Mouse (Mus musculus) neural tube, embryonic 13.5 days (tissue): ENCODE results near the gene Igfbp6. TPM values are rescaled to one million over a fixed set of nuclear protein-coding genes. Genes with fewer than 3 reads are reported as not detected.

Experiments used
- ATAC-seq: fragments of 200-750 bp; cut with Nextera tagmentation; 2 replicates; pipeline ENCODE4 v1.8.0; 2017; ENCODE audit warnings: low read depth, mild to moderate bottlenecking, moderate TSS enrichment, moderate library complexity
- H3K27ac ChIP-seq: fragments of 300-500 bp; sonication (generic); replicated peaks from 2 replicates; pipeline ENCODE4 v1.5.1; 2015; ENCODE audit warnings: moderate library complexity, mild to moderate bottlenecking, inconsistent platforms
- H3K27me3 ChIP-seq: fragments of 300-500 bp; sonication (generic); 2 replicates; pipeline ENCODE4 v1.6.1; 2015; ENCODE audit warnings: mild to moderate bottlenecking, inconsistent platforms
- H3K36me3 ChIP-seq: fragments of 300-500 bp; sonication (generic); 2 replicates; pipeline ENCODE4 v1.6.1; 2015; ENCODE audit warnings: mild to moderate bottlenecking, inconsistent platforms
- H3K4me1 ChIP-seq: fragments of 300-500 bp; sonication (generic); replicated peaks from 2 replicates; pipeline ENCODE4 v1.6.1; 2015; ENCODE audit warnings: inconsistent platforms
- H3K4me2 ChIP-seq: fragments of 300-500 bp; sonication (generic); 2 replicates; pipeline ENCODE4 v1.6.1; 2015; ENCODE audit warnings: inconsistent platforms, mild to moderate bottlenecking, moderate library complexity
- H3K4me3 ChIP-seq: fragments of 300-500 bp; sonication (generic); 2 replicates; pipeline ENCODE4 v1.5.1; 2015; ENCODE audit warnings: mild to moderate bottlenecking, inconsistent platforms
- H3K9ac ChIP-seq: fragments of 300-500 bp; sonication (generic); 2 replicates; pipeline ENCODE4 v1.6.1; 2015; ENCODE audit warnings: moderate library complexity, mild to moderate bottlenecking, inconsistent platforms
- H3K9me3 ChIP-seq: fragments of 300-500 bp; sonication (generic); 2 replicates; pipeline ENCODE4 v1.6.1; 2016; ENCODE audit warnings: inconsistent platforms
- WGBS: fragments of 180-500 bp; shearing (Covaris S2); methylation state at CpG from one replicate; pipeline ENCODE4 v1.1.7; 2015; 5-methylcytosine and 5-hydroxymethylcytosine counted together
- polyA plus RNA-seq: library from polyadenylated mRNA; unstranded; fragments of >200 nt; fragmentation: Nextera tagmentation; extraction: Ambion mirVana; gene quantifications from 2 replicates; pipeline ENCODE4 v1.2.1, GENCODE M21; 2015

Igfbp6 gene
- polyA plus RNA-seq, 1 experiment from 2014 or later = 1.2 TPM

DNA sequence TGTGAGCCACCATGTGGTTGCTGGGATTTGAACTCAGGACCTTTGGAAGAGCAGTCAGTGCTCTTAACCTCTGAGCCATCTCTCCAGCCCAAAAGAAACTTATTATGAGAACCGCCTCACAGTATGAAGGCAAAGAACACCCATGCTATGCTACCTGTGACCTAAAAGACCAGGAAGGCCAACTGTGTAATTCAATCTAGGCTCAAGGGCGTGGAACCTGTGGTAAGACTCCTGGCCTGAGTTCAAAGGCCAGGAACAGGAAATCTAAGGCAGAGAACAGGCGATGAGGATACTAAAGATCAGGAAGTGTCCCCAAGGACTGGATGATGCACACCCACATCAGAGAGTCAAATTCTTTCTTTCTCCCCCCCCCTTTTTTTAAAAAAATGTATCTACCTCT lies 29.4 kb downstream of the Igfbp6 start:
- Histone ChIP-seq H3K9me3 (no peaks in the 10 kb centered on the region), H3K4me2 (no peak overlapping the region), H3K36me3 (peaks cover 10% of the 10 kb centered on the region), H3K4me3 (no peak overlapping the region), H3K27ac (no peak overlapping the region), H3K4me1 (no peaks in the 10 kb centered on the region), H3K9ac (no peak overlapping the region), H3K27me3 (no peaks in the 10 kb centered on the region)
- 84% methylated on average over 3 of the region's 3 CpGs for WGBS
- no peak for ATAC-seq

DNA sequence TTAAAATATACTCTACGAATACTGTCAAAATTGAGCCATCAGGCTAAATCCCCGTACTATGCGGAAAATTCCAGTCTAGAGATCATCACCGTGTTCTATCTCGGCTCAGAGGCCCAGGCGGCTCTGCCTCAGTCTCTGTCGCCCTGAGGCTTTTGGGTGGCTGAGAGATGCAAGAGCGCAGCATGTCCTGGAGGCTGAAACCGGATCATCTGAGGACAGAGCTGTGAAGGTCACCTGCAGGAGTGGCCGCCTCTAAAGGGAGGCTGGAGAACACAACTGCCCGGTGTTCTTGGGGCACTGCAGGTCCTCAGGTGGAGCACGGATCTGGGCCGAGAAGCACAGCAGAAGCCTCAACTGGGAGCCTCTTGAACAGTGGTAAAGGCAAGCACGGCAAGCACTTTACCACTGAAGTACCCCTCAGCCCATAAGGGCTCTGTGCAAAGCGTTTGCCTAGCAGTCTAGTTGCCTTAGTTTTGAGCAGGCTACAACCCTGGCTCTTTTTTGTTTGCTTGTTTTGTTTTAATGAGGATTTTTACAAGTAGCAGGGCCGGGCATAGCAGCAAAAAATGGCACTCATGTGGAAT lies 31.7 kb downstream of the Igfbp6 start:
- Histone ChIP-seq H3K27ac (no peak overlapping the region), H3K9ac (no peak overlapping the region), H3K4me3 (no peak overlapping the region), H3K27me3 (no peaks in the 10 kb centered on the region), H3K9me3 (no peaks in the 10 kb centered on the region), H3K4me2 (no peak overlapping the region), H3K4me1 (no peaks in the 10 kb centered on the region), H3K36me3 (peaks cover 13% of the 10 kb centered on the region)
- no peak for ATAC-seq
- WGBS = 90% methylated on average over 16 of the region's 16 CpGs

DNA sequence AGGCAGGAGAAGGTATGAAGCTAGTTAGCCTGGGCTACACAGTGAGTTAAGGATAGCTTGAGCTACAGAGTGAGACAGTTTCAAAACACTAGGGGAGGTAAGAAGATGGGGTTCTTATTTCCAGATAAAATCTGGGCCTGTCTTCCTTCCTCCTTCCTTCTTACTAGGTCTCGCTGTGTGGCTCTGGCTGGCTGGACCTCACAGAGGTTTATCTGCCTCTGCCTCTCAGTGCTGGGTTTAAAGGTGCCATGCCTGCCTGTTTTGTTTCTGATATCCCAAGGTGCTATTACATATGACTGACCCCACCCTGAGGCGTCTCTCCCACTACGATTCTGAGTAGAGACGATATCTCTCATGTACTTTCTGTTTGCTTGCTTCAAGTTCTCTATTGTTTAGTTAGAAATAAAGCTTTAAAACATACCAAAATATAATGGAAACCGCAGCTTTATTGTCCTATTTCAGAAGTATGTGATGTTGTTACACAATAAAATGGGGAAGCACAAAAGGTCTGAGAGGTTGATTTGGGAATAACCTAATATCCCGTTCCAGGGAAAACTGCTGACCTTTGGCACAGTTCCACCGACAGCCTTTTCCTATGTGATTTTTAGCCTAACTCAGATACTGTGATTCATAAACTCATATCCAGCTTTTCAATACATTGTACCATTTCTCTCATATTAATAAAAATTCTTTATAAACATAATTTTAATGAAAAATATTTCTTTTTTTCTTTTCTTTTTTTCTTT lies 32.6 kb downstream of the Igfbp6 start:
- Histone ChIP-seq H3K4me2 (no peak overlapping the region), H3K4me1 (no peaks in the 10 kb centered on the region), H3K27ac (no peak overlapping the region), H3K36me3 (peaks cover 13% of the 10 kb centered on the region), H3K27me3 (no peaks in the 10 kb centered on the region), H3K9me3 (no peaks in the 10 kb centered on the region), H3K9ac (no peak overlapping the region), H3K4me3 (no peak overlapping the region)
- ATAC-seq = no peak
- WGBS = 89% methylated on average over 7 of the region's 7 CpGs

DNA sequence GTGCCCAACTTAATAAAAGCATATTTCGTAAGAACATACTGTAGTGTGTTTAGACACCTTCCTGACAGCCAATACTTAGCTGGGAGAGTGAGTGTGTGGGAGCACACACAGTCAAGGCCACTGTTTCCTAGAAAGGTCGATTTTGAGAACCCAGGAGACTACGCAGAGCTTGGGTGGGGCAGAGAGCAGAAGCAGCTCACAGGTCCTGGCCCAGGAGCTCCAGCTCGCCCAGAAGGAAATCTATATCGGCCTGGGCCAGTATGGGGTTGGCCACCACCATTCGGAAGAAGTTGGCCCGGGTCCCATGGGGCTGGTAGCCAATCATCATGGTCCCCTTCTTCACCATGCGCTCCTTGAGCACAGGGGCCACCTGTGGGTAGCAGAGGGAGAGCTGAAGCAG lies 33.3 kb downstream of the Igfbp6 start:
- 87% methylated on average over 8 of the region's 8 CpGs for WGBS
- Histone ChIP-seq H3K36me3 (peaks cover 13% of the 10 kb centered on the region), H3K4me3 (no peak overlapping the region), H3K4me2 (no peak overlapping the region), H3K27ac (no peak overlapping the region), H3K9me3 (no peaks in the 10 kb centered on the region), H3K27me3 (no peaks in the 10 kb centered on the region), H3K9ac (no peak overlapping the region), H3K4me1 (no peaks in the 10 kb centered on the region)
- no peak for ATAC-seq

DNA sequence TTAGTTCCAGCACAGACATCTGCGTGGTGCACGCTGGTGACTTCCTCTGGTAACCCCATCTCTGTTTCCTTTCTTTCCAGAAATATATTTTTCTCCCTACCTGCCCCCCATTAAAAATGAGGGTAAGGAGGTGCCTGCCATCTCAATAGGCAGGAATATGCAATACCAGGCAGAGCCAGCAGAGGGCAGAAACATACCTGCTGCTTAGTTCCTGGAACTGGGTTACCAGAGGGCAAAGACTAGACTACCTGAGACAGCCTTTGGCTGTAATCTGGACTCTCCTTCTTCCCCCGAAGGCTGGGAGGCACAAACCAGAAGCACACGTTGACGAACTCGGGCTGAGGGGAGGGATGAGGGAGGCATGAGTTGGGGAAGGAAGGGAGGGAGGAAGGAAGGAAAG lies 34.1 kb downstream of the Igfbp6 start:
- Histone ChIP-seq H3K9ac (no peak overlapping the region), H3K9me3 (no peaks in the 10 kb centered on the region), H3K4me2 (no peak overlapping the region), H3K4me3 (no peak overlapping the region), H3K36me3 (peaks cover 16% of the 10 kb centered on the region), H3K27ac (no peak overlapping the region), H3K27me3 (no peaks in the 10 kb centered on the region), H3K4me1 (no peaks in the 10 kb centered on the region)
- 0 out of 2 replicates have a peak, but pooled peaks have one; percentile 32 for ATAC-seq
- WGBS = 22% methylated on average over 6 of the region's 6 CpGs

DNA sequence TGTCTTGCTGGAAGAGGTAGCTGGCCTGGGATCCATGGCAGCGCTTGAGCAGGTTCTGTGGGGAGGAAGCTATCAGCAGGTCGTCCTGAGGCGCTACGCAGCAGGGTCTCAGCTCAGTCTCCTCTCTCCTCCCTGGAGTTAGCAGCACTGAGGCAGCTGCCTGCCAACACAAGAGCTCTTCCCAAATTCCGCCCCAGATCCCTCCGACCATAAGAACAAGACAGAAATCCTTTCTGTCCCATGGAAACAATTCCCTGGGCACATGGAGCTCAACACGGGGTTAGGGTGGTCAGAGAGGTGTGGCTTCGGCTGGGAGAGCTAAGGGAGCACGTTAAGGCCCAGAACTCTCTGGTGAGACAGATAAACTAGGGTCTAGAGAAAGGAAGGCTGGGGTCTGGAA lies 34.9 kb downstream of the Igfbp6 start:
- Histone ChIP-seq H3K27ac (no peak overlapping the region), H3K36me3 (peaks cover 21% of the 10 kb centered on the region), H3K27me3 (no peaks in the 10 kb centered on the region), H3K4me1 (no peaks in the 10 kb centered on the region), H3K4me2 (no peak overlapping the region), H3K9me3 (no peaks in the 10 kb centered on the region), H3K4me3 (no peak overlapping the region), H3K9ac (no peak overlapping the region)
- no peak for ATAC-seq
- WGBS = 78% methylated on average over 9 of the region's 9 CpGs

DNA sequence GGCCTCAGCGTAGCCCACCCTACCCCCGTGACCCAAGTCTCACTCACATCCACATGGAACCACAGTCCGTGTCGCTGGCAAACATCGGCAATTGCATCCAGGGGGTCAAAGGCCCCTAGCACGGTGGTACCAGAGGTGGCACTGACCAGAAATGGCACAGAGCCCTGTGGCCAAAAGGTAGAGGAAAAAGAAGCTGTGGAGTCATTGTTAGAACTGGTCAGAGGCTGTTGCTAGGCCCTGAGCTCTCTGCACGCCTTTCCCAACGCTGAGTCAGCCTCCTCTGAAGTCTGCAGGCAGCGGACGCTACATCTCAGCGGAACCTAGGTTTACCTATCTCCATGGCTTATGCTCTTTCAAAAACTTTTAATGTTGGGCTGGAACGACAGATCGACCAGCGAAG lies 35.8 kb downstream of the Igfbp6 start:
- no peak overlapping the region for H3K9ac ChIP-seq
- no peak overlapping the region for H3K27ac ChIP-seq
- H3K4me1 ChIP-seq = no peaks in the 10 kb centered on the region
- no peak for ATAC-seq
- H3K4me3 ChIP-seq = no peak overlapping the region
- H3K9me3 ChIP-seq = no peaks in the 10 kb centered on the region
- H3K36me3 ChIP-seq = peaks cover 26% of the 10 kb centered on the region
- H3K4me2 ChIP-seq = no peak overlapping the region
- WGBS = 89% methylated on average over 14 of the region's 14 CpGs
- H3K27me3 ChIP-seq = no peaks in the 10 kb centered on the region

DNA sequence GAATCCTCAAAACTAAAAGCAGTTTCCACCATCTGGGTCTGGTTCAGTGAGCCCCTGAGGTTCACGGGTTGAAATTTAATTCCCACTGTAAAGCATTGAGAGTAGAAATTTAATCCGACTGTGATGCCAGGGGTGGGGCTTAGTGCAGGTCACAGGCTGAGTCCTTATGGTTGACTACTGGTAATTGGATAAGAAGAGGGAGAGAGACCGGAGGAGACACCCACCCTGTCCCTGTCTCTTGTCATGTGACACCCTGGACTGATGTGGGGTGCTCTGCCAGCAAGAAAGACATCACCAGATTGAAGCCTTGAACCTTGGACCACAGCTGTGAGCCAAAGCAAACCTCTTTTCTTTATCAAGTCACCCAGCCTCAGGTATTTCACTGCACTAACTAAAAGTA lies 38.9 kb downstream of the Igfbp6 start:
- Histone ChIP-seq H3K4me2 (no peak overlapping the region), H3K9me3 (no peaks in the 10 kb centered on the region), H3K27me3 (no peaks in the 10 kb centered on the region), H3K4me3 (no peak overlapping the region), H3K9ac (no peak overlapping the region), H3K4me1 (no peaks in the 10 kb centered on the region), H3K27ac (no peak overlapping the region), H3K36me3 (peaks cover 27% of the 10 kb centered on the region)
- 85% methylated on average over 3 of the region's 3 CpGs for WGBS
- ATAC-seq = no peak

DNA sequence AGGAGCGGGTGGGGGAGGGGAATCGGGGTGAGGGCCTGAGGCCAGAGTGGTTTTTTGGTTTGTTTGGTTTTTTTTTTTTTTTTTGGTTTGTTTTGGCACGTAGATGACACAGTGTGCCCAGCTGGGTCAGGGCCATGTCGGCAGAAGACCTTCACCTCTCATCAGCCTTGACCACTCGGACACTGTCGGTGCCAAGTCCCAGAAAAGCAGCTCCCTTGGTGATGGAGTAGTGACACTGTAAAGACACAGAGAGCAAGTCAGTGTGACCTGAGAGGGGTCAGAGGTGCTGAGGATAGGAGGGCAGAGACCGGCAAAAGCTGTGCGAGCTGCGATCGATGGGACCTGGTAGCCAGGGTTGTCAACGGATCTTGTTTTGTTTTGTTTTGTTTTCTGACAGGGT lies 42.1 kb downstream of the Igfbp6 start:
- no peaks in the 10 kb centered on the region for H3K9me3 ChIP-seq
- no peak overlapping the region for H3K9ac ChIP-seq
- ATAC-seq = no peak
- H3K27ac ChIP-seq = no peak overlapping the region
- H3K27me3 ChIP-seq = no peaks in the 10 kb centered on the region
- 87% methylated on average over 11 of the region's 11 CpGs for WGBS
- H3K4me1 ChIP-seq = no peaks in the 10 kb centered on the region
- no peak overlapping the region for H3K4me2 ChIP-seq
- H3K4me3 ChIP-seq = no peak overlapping the region
- H3K36me3 ChIP-seq = peaks cover 24% of the 10 kb centered on the region

DNA sequence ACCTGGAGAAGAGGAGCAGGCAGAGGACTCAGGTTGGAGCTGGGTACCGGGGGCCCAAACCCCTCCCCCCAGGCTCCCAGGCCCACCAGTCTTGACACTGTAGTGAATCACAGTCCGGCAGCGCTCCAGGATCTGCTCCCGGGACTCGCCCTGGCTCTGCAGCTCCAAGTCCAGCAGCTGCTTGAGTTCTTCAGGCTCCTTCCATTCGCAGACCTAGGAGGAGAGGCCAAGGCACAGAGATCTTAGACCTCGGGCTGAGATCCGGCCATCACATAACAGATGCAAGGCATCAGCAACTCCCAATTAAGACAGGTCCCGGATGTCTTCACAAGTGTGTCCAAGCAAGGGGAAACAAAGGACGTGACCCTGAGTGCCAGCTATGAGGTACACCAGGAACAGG lies 43.9 kb downstream of the Igfbp6 start:
- Histone ChIP-seq H3K4me3 (no peak overlapping the region), H3K27ac (no peak overlapping the region), H3K9me3 (no peaks in the 10 kb centered on the region), H3K36me3 (peaks cover 22% of the 10 kb centered on the region), H3K27me3 (no peaks in the 10 kb centered on the region), H3K4me2 (no peak overlapping the region), H3K4me1 (no peaks in the 10 kb centered on the region), H3K9ac (no peak overlapping the region)
- ATAC-seq = no peak
- WGBS = 90% methylated on average over 10 of the region's 10 CpGs

DNA sequence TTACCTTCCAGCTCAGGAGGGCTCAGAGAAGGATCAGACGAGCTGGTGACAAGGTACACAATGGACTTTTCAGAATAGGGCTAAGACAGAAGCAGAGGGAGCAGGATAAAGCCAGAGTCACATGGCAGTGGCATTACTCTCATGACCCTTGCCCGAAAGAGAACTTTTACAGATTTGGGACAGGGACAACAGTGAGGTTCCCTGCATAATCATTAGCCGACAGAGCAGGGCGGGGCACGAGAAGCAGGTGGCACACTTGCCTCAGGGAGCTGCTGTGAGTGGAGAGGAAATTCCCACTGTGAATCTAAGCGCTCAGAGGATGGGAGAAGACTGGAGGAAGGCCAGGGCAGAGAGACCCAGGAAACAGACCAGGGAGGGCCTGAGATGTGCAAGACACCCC lies 44.7 kb downstream of the Igfbp6 start:
- no peaks in the 10 kb centered on the region for H3K4me1 ChIP-seq
- ATAC-seq = no peak
- H3K4me3 ChIP-seq = no peak overlapping the region
- no peak overlapping the region for H3K4me2 ChIP-seq
- 59% methylated on average over 6 of the region's 6 CpGs for WGBS
- H3K9me3 ChIP-seq = no peaks in the 10 kb centered on the region
- H3K9ac ChIP-seq = no peak overlapping the region
- no peak overlapping the region for H3K27ac ChIP-seq
- H3K27me3 ChIP-seq = no peaks in the 10 kb centered on the region
- peaks cover 18% of the 10 kb centered on the region for H3K36me3 ChIP-seq

DNA sequence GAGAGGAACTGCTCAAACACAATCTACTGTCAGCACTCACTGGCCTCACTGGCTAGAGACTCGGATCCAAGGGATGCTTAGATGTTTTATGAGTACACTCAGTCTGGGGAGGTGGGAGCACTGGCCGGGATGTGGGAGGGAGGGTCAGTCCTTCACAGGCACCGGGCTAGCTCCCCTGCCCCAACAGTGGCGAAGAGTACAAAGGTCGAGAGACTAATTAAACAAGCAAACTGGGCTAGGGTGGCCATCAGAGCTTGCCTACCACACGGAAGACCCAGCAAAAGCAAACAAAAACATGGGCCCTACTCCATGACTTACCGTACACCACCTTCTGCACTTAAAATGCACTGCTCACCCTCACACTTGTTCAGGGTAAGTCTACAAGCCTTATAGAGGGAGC lies 47.5 kb downstream of the Igfbp6 start:
- no peak overlapping the region for H3K9ac ChIP-seq
- no peaks in the 10 kb centered on the region for H3K27me3 ChIP-seq
- H3K9me3 ChIP-seq = no peaks in the 10 kb centered on the region
- no peaks in the 10 kb centered on the region for H3K36me3 ChIP-seq
- H3K4me3 ChIP-seq = no peak overlapping the region
- WGBS = 61% methylated on average over 7 of the region's 7 CpGs
- no peaks in the 10 kb centered on the region for H3K4me1 ChIP-seq
- ATAC-seq = no peak
- H3K4me2 ChIP-seq = no peak overlapping the region
- H3K27ac ChIP-seq = no peak overlapping the region

DNA sequence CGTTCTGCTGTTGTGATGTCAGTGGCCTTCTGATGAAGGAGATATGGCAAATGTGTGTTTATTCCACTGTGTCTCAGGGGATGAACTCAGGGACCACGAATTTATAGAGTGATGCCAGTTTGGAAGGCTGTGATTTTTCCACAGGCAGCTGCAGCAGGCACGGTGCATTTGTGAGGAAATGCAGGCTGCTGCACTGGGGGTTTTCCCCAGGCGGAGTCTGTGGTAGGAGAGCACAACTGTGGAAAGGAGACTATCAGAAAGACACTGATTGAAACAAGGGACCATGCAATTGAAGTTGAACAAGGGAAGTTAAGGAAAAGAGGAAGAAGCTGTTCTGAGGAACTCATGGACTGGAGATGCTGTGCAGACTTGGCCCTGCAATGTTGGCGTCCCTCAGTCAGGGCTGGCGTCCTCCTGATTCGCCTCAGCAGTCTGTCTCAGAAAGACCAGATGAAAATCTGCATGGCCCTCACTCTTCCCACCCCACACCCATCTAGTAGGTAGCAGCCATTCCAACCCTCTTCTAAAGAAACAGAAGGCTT lies 48.2 kb downstream of the Igfbp6 start:
- no peak overlapping the region for H3K27ac ChIP-seq
- ATAC-seq = no peak
- no peaks in the 10 kb centered on the region for H3K9me3 ChIP-seq
- H3K9ac ChIP-seq = no peak overlapping the region
- WGBS = 88% methylated on average over 7 of the region's 7 CpGs
- no peak overlapping the region for H3K4me3 ChIP-seq
- H3K36me3 ChIP-seq = no peaks in the 10 kb centered on the region
- no peak overlapping the region for H3K4me2 ChIP-seq
- H3K27me3 ChIP-seq = no peaks in the 10 kb centered on the region
- H3K4me1 ChIP-seq = no peaks in the 10 kb centered on the region
